Mouse (Mus musculus) gastrocnemius, postnatal 36 days (tissue): ENCODE results near the gene Aldh1l1. TPM values are rescaled to one million over a fixed set of nuclear protein-coding genes. Genes with fewer than 3 reads are reported as not detected.

ENCODE experiments used
- DNase-seq, 2 experiments: peaks; one replicate each; pipeline ENCODE4 v3.0.0; 2022
- intact Hi-C: fragments of 180-260 bp; cut with DNase I; formaldehyde crosslinking; loops from one replicate; pipeline ENCODE4 v1.15.1; 2025
- total RNA-seq, 2 experiments: library from RNA; stranded (reverse); gene quantifications; 2 replicates each; pipeline ENCODE4 v1.2.3; 2021

Gene Aldh1l1
- total RNA-seq, 2 experiments from 2014 or later: 2.9 to 4.0 TPM

- intact Hi-C loops: no loop called here
- no peak for DNase-seq
These were observed 149.4 kb downstream of the Aldh1l1 start for GRCm38 (mm10) chr6:90635611-90636010.

- intact Hi-C loops: no loop called here
- no peak for DNase-seq
These were observed 156.8 kb downstream of the Aldh1l1 start for GRCm38 (mm10) chr6:90643057-90643456.

GRCm38 (mm10) chr6:90644965-90645364 is 158.7 kb downstream of the Aldh1l1 start:
- DNase-seq: no peak
- intact Hi-C loops: no loop called here

- DNase-seq: no peak
- intact Hi-C loops: no loop called here
These were observed 162.2 kb downstream of the Aldh1l1 start for GRCm38 (mm10) chr6:90648391-90648790.

- DNase-seq: no peak
These were observed 163.1 kb downstream of the Aldh1l1 start for GRCm38 (mm10) chr6:90649279-90649678.

More at GRCm38 (mm10) chr6:90649279-90649678, 163.1 kb downstream of the Aldh1l1 start:
- intact Hi-C loops: no loop called here

Other genes with a start within 250 kb of the Aldh1l1 start
- gene Vmn1r54, start 240.1 kb upstream of the Aldh1l1 start, total RNA-seq: not detected
- gene BC048671, start 185.2 kb upstream of the Aldh1l1 start, total RNA-seq: not detected
- not detected for gene Chst13, start 161.2 kb upstream of the Aldh1l1 start, total RNA-seq
- under 1 TPM in 1 of 2 experiments, not detected in 1; 0.08 TPM for gene Uroc1, start 153.1 kb upstream of the Aldh1l1 start, total RNA-seq
- gene Zxdc, start 116.9 kb upstream of the Aldh1l1 start, total RNA-seq: 10 to 100 TPM; 13.3 to 13.6 TPM
- under 1 TPM in 1 of 2 experiments, not detected in 1; 0.30 TPM for gene Cfap100, start 57.6 kb upstream of the Aldh1l1 start, total RNA-seq
- gene Klf15, start 23.9 kb upstream of the Aldh1l1 start, total RNA-seq: 10 to 100 TPM; 36.6 to 38.0 TPM
- gene Slc41a3, start 118.3 kb downstream of the Aldh1l1 start, total RNA-seq: 10 to 100 TPM; 61.5 to 75.4 TPM